Mouse (Mus musculus) megakaryocyte, embryonic 14.5 days (primary cell): ENCODE results near the gene Trpc3.

ENCODE experiments used
- FLI1 ChIP-seq: IDR thresholded peaks from 2 replicates; pipeline ENCODE4 v1.6.1; 2012; ENCODE audit warnings: low read length, inconsistent platforms, mixed read lengths
- GATA1 ChIP-seq: IDR thresholded peaks from 3 replicates; pipeline ENCODE4 v1.6.1; 2012; ENCODE audit warnings: mixed read lengths, low read length, inconsistent platforms, borderline replicate concordance

GRCm38 (mm10) chr3:36733075-36733474, 43.1 kb upstream of the Trpc3 start:
- TF ChIP-seq GATA1 (no peak), FLI1 (no peak)
